Mouse (Mus musculus) limb, embryonic 11.5 days (tissue): ENCODE measurements around the gene Otud6a. TPM values are rescaled to one million over a fixed set of nuclear protein-coding genes. Genes with fewer than 3 reads are reported as not detected.

Source experiments
- ATAC-seq: fragments of 200-750 bp; cut with Nextera tagmentation; 2 replicates; pipeline ENCODE4 v1.8.0; 2017; ENCODE audit warnings: low read depth; ENCODE audit not compliant: insufficient number of reproducible peaks, low FRiP score, low TSS enrichment
- DNase-seq: peaks from one replicate; pipeline ENCODE4 v3.0.0-alpha.2; 2015; ENCODE audit warnings: low spot score
- H3K27ac ChIP-seq: fragments of 300-500 bp; sonication (generic); replicated peaks from 2 replicates; pipeline ENCODE4 v1.5.1; 2014; ENCODE audit warnings: low read depth, mild to moderate bottlenecking, low read length
- H3K27me3 ChIP-seq: fragments of 300-500 bp; sonication (generic); 2 replicates; pipeline ENCODE4 v1.6.1; 2014; ENCODE audit warnings: mild to moderate bottlenecking, low read length, mixed read lengths; ENCODE audit not compliant: control insufficient read depth, insufficient read depth
- H3K36me3 ChIP-seq: fragments of 300-500 bp; sonication (generic); 2 replicates; pipeline ENCODE4 v1.6.1; 2014; ENCODE audit warnings: mild to moderate bottlenecking, low read length, moderate library complexity, mixed read lengths; ENCODE audit not compliant: control insufficient read depth, insufficient read depth
- H3K4me1 ChIP-seq: fragments of 300-500 bp; sonication (generic); 2 replicates; pipeline ENCODE4 v1.6.1; 2014; ENCODE audit warnings: low read length, mixed read lengths; ENCODE audit not compliant: control insufficient read depth, insufficient read depth
- H3K4me2 ChIP-seq: fragments of 300-500 bp; sonication (generic); 2 replicates; pipeline ENCODE4 v1.6.1; 2014; ENCODE audit warnings: low read depth, mild to moderate bottlenecking, moderate library complexity; ENCODE audit not compliant: severe bottlenecking
- H3K4me3 ChIP-seq: fragments of 300-500 bp; sonication (generic); 2 replicates; pipeline ENCODE4 v1.5.1; 2014; ENCODE audit warnings: low read depth, low read length
- H3K9ac ChIP-seq: fragments of 300-500 bp; sonication (generic); 2 replicates; pipeline ENCODE4 v1.6.1; 2014; ENCODE audit warnings: mild to moderate bottlenecking, low read length
- H3K9me3 ChIP-seq: fragments of 300-500 bp; sonication (generic); 2 replicates; pipeline ENCODE4 v1.6.1; 2016; ENCODE audit warnings: low read length; ENCODE audit not compliant: control insufficient read depth
- WGBS: fragments of 180-500 bp; shearing (Covaris S2); extraction: QIAGEN DNeasy Blood & Tissue Kit; methylation state at CpG from one replicate; pipeline ENCODE4 v1.1.7; 2014; 5-methylcytosine and 5-hydroxymethylcytosine counted together
- polyA plus RNA-seq: library from polyadenylated mRNA; unstranded; fragments of >200 nt; fragmentation: Nextera tagmentation; extraction: Ambion mirVana; gene quantifications from 2 replicates; pipeline ENCODE4 v1.2.1, GENCODE M21; 2014

The Otud6a gene
- not detected in 2 replicates for polyA plus RNA-seq

GRCm38 (mm10) chrX:100428693-100429092 is at the start of gene Otud6a:
Otud6a (plus strand) TSS chrX:100429013.
- Histone ChIP-seq H3K9me3 (no peaks in the 10 kb centered on the region), H3K4me3 (no peak within 1 kb of the TSS), H3K27ac (no peak within 1 kb of the TSS), H3K4me1 (no peaks in the 10 kb centered on the region), H3K9ac (no peak within 1 kb of the TSS), H3K27me3 (peaks cover 4% of the 10 kb centered on the region; the same call in 1 of the 2 replicates), H3K4me2 (no peak within 1 kb of the TSS), H3K36me3 (no peaks in the 10 kb centered on the region)
- DNase-seq (no peak), ATAC-seq (no peak)
- 91% methylated on average over 21 of the region's 21 CpGs for WGBS

GRCm38 (mm10) chrX:100389887-100390286 is 38.9 kb upstream of the Otud6a start:
- H3K4me2 ChIP-seq = no peak overlapping the region
- H3K36me3 ChIP-seq = no peaks in the 10 kb centered on the region
- H3K9ac ChIP-seq = no peak overlapping the region
- no peaks in the 10 kb centered on the region for H3K4me1 ChIP-seq
- DNase-seq = no peak
- 86% methylated on average over 1 of the region's 1 CpGs for WGBS
- H3K4me3 ChIP-seq = no peak overlapping the region
- no peaks in the 10 kb centered on the region for H3K9me3 ChIP-seq
- ATAC-seq = no peak
- H3K27me3 ChIP-seq = 0 out of 2 replicates have a peak, but pooled peaks cover 2% of the 10 kb centered on the region
- H3K27ac ChIP-seq = no peak overlapping the region

GRCm38 (mm10) chrX:100392304-100392703 is 36.5 kb upstream of the Otud6a start:
- Histone ChIP-seq H3K27me3 (0 out of 2 replicates have a peak, but pooled peaks cover 6% of the 10 kb centered on the region), H3K4me2 (no peak overlapping the region), H3K4me1 (no peaks in the 10 kb centered on the region), H3K27ac (no peak overlapping the region), H3K4me3 (no peak overlapping the region), H3K9ac (no peak overlapping the region), H3K9me3 (no peaks in the 10 kb centered on the region), H3K36me3 (no peaks in the 10 kb centered on the region)
- peak; percentile 56 for DNase-seq
- ATAC-seq = no peak
- WGBS = 24% methylated on average over 6 of the region's 6 CpGs

- ATAC-seq (no peak), DNase-seq (no peak)
- no peaks in the 10 kb centered on the region for H3K36me3 ChIP-seq
- no peak overlapping the region for H3K9ac ChIP-seq
- H3K27me3 ChIP-seq = 0 out of 2 replicates have a peak, but pooled peaks cover 6% of the 10 kb centered on the region
- no peak overlapping the region for H3K4me3 ChIP-seq
- no peak overlapping the region for H3K27ac ChIP-seq
- H3K9me3 ChIP-seq = no peaks in the 10 kb centered on the region
- 73% methylated on average over 7 of the region's 7 CpGs for WGBS
- H3K4me1 ChIP-seq = no peaks in the 10 kb centered on the region
- H3K4me2 ChIP-seq = no peak overlapping the region
These were observed 34.5 kb upstream of the Otud6a start for GRCm38 (mm10) chrX:100394223-100394861.

GRCm38 (mm10) chrX:100395026-100395425 is 33.8 kb upstream of the Otud6a start:
- ATAC-seq (no peak), DNase-seq (no peak)
- WGBS = 81% methylated on average over 8 of the region's 8 CpGs
- no peaks in the 10 kb centered on the region for H3K4me1 ChIP-seq
- H3K4me2 ChIP-seq = no peak overlapping the region
- H3K27me3 ChIP-seq = 0 out of 2 replicates have a peak, but pooled peaks cover 6% of the 10 kb centered on the region
- H3K9ac ChIP-seq = no peak overlapping the region
- H3K36me3 ChIP-seq = no peaks in the 10 kb centered on the region
- no peaks in the 10 kb centered on the region for H3K9me3 ChIP-seq
- H3K27ac ChIP-seq = no peak overlapping the region
- H3K4me3 ChIP-seq = no peak overlapping the region

GRCm38 (mm10) chrX:100400900-100401299 is 27.9 kb upstream of the Otud6a start:
- DNase-seq (no peak), ATAC-seq (no peak)
- no peak overlapping the region for H3K27ac ChIP-seq

GRCm38 (mm10) chrX:100401657-100402056 is 27.2 kb upstream of the Otud6a start:
- no peak overlapping the region for H3K4me2 ChIP-seq
- H3K4me1 ChIP-seq = no peaks in the 10 kb centered on the region
- no peaks in the 10 kb centered on the region for H3K9me3 ChIP-seq
- H3K27me3 ChIP-seq = 0 out of 2 replicates have a peak, but pooled peaks cover 4% of the 10 kb centered on the region
- 83% methylated on average over 5 of the region's 5 CpGs for WGBS
- H3K27ac ChIP-seq = no peak overlapping the region
- DNase-seq (no peak), ATAC-seq (no peak)
- H3K9ac ChIP-seq = no peak overlapping the region
- no peaks in the 10 kb centered on the region for H3K36me3 ChIP-seq
- H3K4me3 ChIP-seq = no peak overlapping the region

More at GRCm38 (mm10) chrX:100400900-100401299, 27.9 kb upstream of the Otud6a start:
- H3K27me3 ChIP-seq = 0 out of 2 replicates have a peak, but pooled peaks cover 8% of the 10 kb centered on the region
- no peaks in the 10 kb centered on the region for H3K36me3 ChIP-seq
- no peak overlapping the region for H3K4me3 ChIP-seq
- H3K9ac ChIP-seq = no peak overlapping the region
- no peaks in the 10 kb centered on the region for H3K9me3 ChIP-seq
- no peaks in the 10 kb centered on the region for H3K4me1 ChIP-seq
- no peak overlapping the region for H3K4me2 ChIP-seq

GRCm38 (mm10) chrX:100409245-100409644 is 19.6 kb upstream of the Otud6a start:
- no peak overlapping the region for H3K4me2 ChIP-seq
- ATAC-seq (no peak), DNase-seq (no peak)
- H3K36me3 ChIP-seq = no peaks in the 10 kb centered on the region
- 68% methylated on average over 1 of the region's 1 CpGs for WGBS
- no peak overlapping the region for H3K4me3 ChIP-seq
- H3K27me3 ChIP-seq = 0 out of 2 replicates have a peak, but pooled peaks cover 2% of the 10 kb centered on the region
- H3K4me1 ChIP-seq = no peaks in the 10 kb centered on the region
- H3K9me3 ChIP-seq = no peaks in the 10 kb centered on the region
- no peak overlapping the region for H3K27ac ChIP-seq
- H3K9ac ChIP-seq = no peak overlapping the region
